Mouse (Mus musculus) kidney, postnatal 10 days (tissue): ENCODE measurements around the gene Cyp21a1.
A peak's percentile ranks its signal among the peaks of the same experiment; 100 is the strongest.
"Not testable (repeated sequence)": the region's sequence is repeated elsewhere in the genome, so short reads cannot be mapped to it uniquely, and the experiment has no call there.

Experiments used
- DNase-seq: peaks from one replicate; pipeline ENCODE4 v3.0.0; 2021; ENCODE audit warnings: mixed read lengths

Gene Cyp21a1

GRCm38 (mm10) chr17:34803367-34803766, 994 bp downstream of the Cyp21a1 start:
- DNase-seq: not testable (repeated sequence)

GRCm38 (mm10) chr17:34802756-34803155, 1.6 kb downstream of the Cyp21a1 start:
- DNase-seq: not testable (repeated sequence)

GRCm38 (mm10) chr17:34800781-34801305, 3.5 kb downstream of the Cyp21a1 start:
- DNase-seq: not testable (repeated sequence)

GRCm38 (mm10) chr17:34799531-34799925, 4.8 kb downstream of the Cyp21a1 start:
- DNase-seq: no peak

- DNase-seq: no peak
These were observed 5.4 kb downstream of the Cyp21a1 start for GRCm38 (mm10) chr17:34798866-34799530.

GRCm38 (mm10) chr17:34798071-34798470, 6.3 kb downstream of the Cyp21a1 start:
- not testable (repeated sequence) for DNase-seq

GRCm38 (mm10) chr17:34797211-34797995, 7.0 kb downstream of the Cyp21a1 start:
- DNase-seq: not testable (repeated sequence)

- DNase-seq: no peak
These were observed 7.8 kb downstream of the Cyp21a1 start for GRCm38 (mm10) chr17:34796311-34797140.

GRCm38 (mm10) chr17:34795633-34796032, 8.7 kb downstream of the Cyp21a1 start:
- peak; percentile 73 for DNase-seq

- DNase-seq: no peak
These were observed 9.3 kb downstream of the Cyp21a1 start for GRCm38 (mm10) chr17:34795016-34795415.

- no peak for DNase-seq
These were observed 26.6 kb downstream of the Cyp21a1 start for GRCm38 (mm10) chr17:34777680-34778325.

- DNase-seq: no peak
These were observed 42.9 kb downstream of the Cyp21a1 start for GRCm38 (mm10) chr17:34761471-34761870.
